Mouse (Mus musculus) midbrain, embryonic 16.5 days (tissue): ENCODE results near the gene Krtap9-1. TPM values are rescaled to one million over a fixed set of nuclear protein-coding genes. Genes with fewer than 3 reads are reported as not detected.
"Not testable (repeated sequence)": the region's sequence is repeated elsewhere in the genome, so short reads cannot be mapped to it uniquely, and the experiment has no call there.

ENCODE experiments used
- ATAC-seq: fragments of 200-750 bp; cut with Nextera tagmentation; 2 replicates; pipeline ENCODE4 v1.8.0; 2017; ENCODE audit warnings: moderate TSS enrichment
- H3K27ac ChIP-seq: fragments of 300-500 bp; sonication (generic); 2 replicates; pipeline ENCODE4 v1.5.1; 2014; ENCODE audit warnings: mild to moderate bottlenecking, low read length, mixed read lengths
- H3K27me3 ChIP-seq: fragments of 300-500 bp; sonication (generic); 2 replicates; pipeline ENCODE4 v1.6.1; 2014; ENCODE audit warnings: low read depth, low read length, mixed read lengths; ENCODE audit not compliant: control insufficient read depth, insufficient read depth
- H3K36me3 ChIP-seq: fragments of 300-500 bp; sonication (generic); 2 replicates; pipeline ENCODE4 v1.6.1; 2014; ENCODE audit warnings: mild to moderate bottlenecking, low read length, moderate library complexity, mixed read lengths; ENCODE audit not compliant: control insufficient read depth, insufficient read depth
- H3K4me1 ChIP-seq: fragments of 300-500 bp; sonication (generic); 2 replicates; pipeline ENCODE4 v1.6.1; 2014; ENCODE audit warnings: mild to moderate bottlenecking, low read length, mixed read lengths; ENCODE audit not compliant: control insufficient read depth, insufficient read depth
- H3K4me2 ChIP-seq: fragments of 300-500 bp; sonication (generic); 2 replicates; pipeline ENCODE4 v1.6.1; 2014; ENCODE audit warnings: mild to moderate bottlenecking, low read length, mixed read lengths
- H3K4me3 ChIP-seq: fragments of 300-500 bp; sonication (generic); 2 replicates; pipeline ENCODE4 v1.5.1; 2014; ENCODE audit warnings: low read depth, mild to moderate bottlenecking, low read length, moderate library complexity, mixed read lengths
- H3K9ac ChIP-seq: fragments of 300-500 bp; sonication (generic); 2 replicates; pipeline ENCODE4 v1.6.1; 2014; ENCODE audit warnings: low read depth, low read length, mixed read lengths
- H3K9me3 ChIP-seq: fragments of 300-500 bp; sonication (generic); replicated peaks from 2 replicates; pipeline ENCODE4 v1.6.1; 2014; ENCODE audit warnings: mild to moderate bottlenecking, low read length, mixed read lengths; ENCODE audit not compliant: control insufficient read depth, poor library complexity, severe bottlenecking
- WGBS: fragments of 180-500 bp; shearing (Covaris S2); extraction: QIAGEN DNeasy Blood & Tissue Kit; methylation state at CpG from one replicate; pipeline ENCODE4 v1.1.7; 2014; 5-methylcytosine and 5-hydroxymethylcytosine counted together
- polyA plus RNA-seq: library from polyadenylated mRNA; unstranded; fragments of >200 nt; fragmentation: Nextera tagmentation; extraction: Ambion mirVana; gene quantifications from 2 replicates; pipeline ENCODE4 v1.2.1, GENCODE M21; 2015

The Krtap9-1 gene
- polyA plus RNA-seq, 1 experiment from 2014 or later = not detected

- not testable (repeated sequence) for H3K4me3 ChIP-seq, H3K27ac ChIP-seq, H3K9me3 ChIP-seq, H3K4me1 ChIP-seq, H3K36me3 ChIP-seq, H3K4me2 ChIP-seq, H3K27me3 ChIP-seq, ATAC-seq, H3K9ac ChIP-seq
- 52% methylated on average over 1 of the region's 1 CpGs for WGBS
These were observed 5.7 kb downstream of the Krtap9-1 start, which contains the start of gene Gm11567 for GRCm38 (mm10) chr11:99878887-99879286. TSS of gene Gm11567 (plus strand) at chr11:99879187.

- Histone ChIP-seq H3K27ac (no peak within 1 kb of the TSS), H3K9ac (no peak within 1 kb of the TSS), H3K9me3 (no peaks in the 10 kb centered on the region), H3K27me3 (no peaks in the 10 kb centered on the region), H3K4me2 (no peak within 1 kb of the TSS), H3K36me3 (no peaks in the 10 kb centered on the region), H3K4me1 (no peaks in the 10 kb centered on the region), H3K4me3 (no peak within 1 kb of the TSS)
- ATAC-seq = no peak
- 86% methylated on average over 2 of the region's 2 CpGs for WGBS
These were observed 34.4 kb downstream of the Krtap9-1 start, which contains the start of gene Krtap31-1 for GRCm38 (mm10) chr11:99907620-99908019. TSS of gene Krtap31-1 (plus strand) at chr11:99907920.

- no peaks in the 10 kb centered on the region for H3K4me1 ChIP-seq
- no peaks in the 10 kb centered on the region for H3K36me3 ChIP-seq
- WGBS = 91% methylated on average over 3 of the region's 3 CpGs
- no peak within 1 kb of the TSS for H3K9ac ChIP-seq
- H3K9me3 ChIP-seq = no peaks in the 10 kb centered on the region
- H3K27me3 ChIP-seq = no peaks in the 10 kb centered on the region
- no peak for ATAC-seq
- H3K27ac ChIP-seq = no peak within 1 kb of the TSS
- H3K4me3 ChIP-seq = no peak within 1 kb of the TSS
- no peak within 1 kb of the TSS for H3K4me2 ChIP-seq
These were observed 41.3 kb downstream of the Krtap9-1 start, which contains the start of gene Gm11565 for GRCm38 (mm10) chr11:99914451-99914850. TSS of gene Gm11565 (plus strand) at chr11:99914751.

Other genes starting within 250 kb of the Krtap9-1 start
- gene Krtap4-1, start 245.2 kb upstream of the Krtap9-1 start, polyA plus RNA-seq = not detected in 2 replicates
- gene Krtap4-2, start 238.3 kb upstream of the Krtap9-1 start, polyA plus RNA-seq = 0.25 TPM in 1 of 2 replicates, not detected in the other
- gene Krtap4-7, start 229.3 kb upstream of the Krtap9-1 start, polyA plus RNA-seq = not detected in 2 replicates
- not detected in 2 replicates for gene Gm11555, start 223.2 kb upstream of the Krtap9-1 start, polyA plus RNA-seq
- not detected in 2 replicates for gene Gm11563, start 214.4 kb upstream of the Krtap9-1 start, polyA plus RNA-seq
- gene Krtap4-6, start 207.4 kb upstream of the Krtap9-1 start, polyA plus RNA-seq = not detected in 2 replicates
- not detected in 2 replicates for gene Gm14190, start 182.6 kb upstream of the Krtap9-1 start, polyA plus RNA-seq
- not detected in 2 replicates for gene Gm14180, start 139.1 kb upstream of the Krtap9-1 start, polyA plus RNA-seq
- gene Gm11595, start 100.5 kb upstream of the Krtap9-1 start, polyA plus RNA-seq = not detected in 2 replicates
- gene Krtap4-8, start 92.7 kb upstream of the Krtap9-1 start, polyA plus RNA-seq = not detected in 2 replicates
- gene Krtap4-9, start 88.2 kb upstream of the Krtap9-1 start, polyA plus RNA-seq = not detected in 2 replicates
- gene Gm11596, start 79.9 kb upstream of the Krtap9-1 start, polyA plus RNA-seq = not detected in 2 replicates
- gene Gm11569, start 74.5 kb upstream of the Krtap9-1 start, polyA plus RNA-seq = not detected in 2 replicates
- not detected in 2 replicates for gene Gm11554, start 68.9 kb upstream of the Krtap9-1 start, polyA plus RNA-seq
- gene Krtap4-13, start 63.5 kb upstream of the Krtap9-1 start, polyA plus RNA-seq = not detected in 2 replicates
- gene Gm11564, start 57.7 kb upstream of the Krtap9-1 start, polyA plus RNA-seq = not detected in 2 replicates
- not detected in 2 replicates for gene 2300003K06Rik, start 35.3 kb upstream of the Krtap9-1 start, polyA plus RNA-seq
- not detected in 2 replicates for gene Krtap4-16, start 21.8 kb upstream of the Krtap9-1 start, polyA plus RNA-seq
- gene Gm11568, start 15.5 kb upstream of the Krtap9-1 start, polyA plus RNA-seq = not detected in 2 replicates
- not detected in 2 replicates for gene Gm11559, start 8.9 kb upstream of the Krtap9-1 start, polyA plus RNA-seq
- not detected in 2 replicates for gene Gm11567, start 5.8 kb downstream of the Krtap9-1 start, polyA plus RNA-seq
- gene Krtap31-1, start 34.5 kb downstream of the Krtap9-1 start, polyA plus RNA-seq = not detected in 2 replicates
- not detected in 2 replicates for gene Gm11565, start 41.4 kb downstream of the Krtap9-1 start, polyA plus RNA-seq
- not detected in 2 replicates for gene Krtap31-2, start 62.9 kb downstream of the Krtap9-1 start, polyA plus RNA-seq
- gene Krtap9-5, start 75.1 kb downstream of the Krtap9-1 start, polyA plus RNA-seq = not detected in 2 replicates
- not detected in 2 replicates for gene Krtap29-1, start 105.7 kb downstream of the Krtap9-1 start, polyA plus RNA-seq
- gene Krtap16-1, start 113.2 kb downstream of the Krtap9-1 start, polyA plus RNA-seq = 0.17 TPM in 1 of 2 replicates, not detected in the other
- gene Krtap17-1, start 120.6 kb downstream of the Krtap9-1 start, polyA plus RNA-seq = 0.84 and 1.4 TPM in 2 replicates
- gene Krt33a, start 142.8 kb downstream of the Krtap9-1 start, polyA plus RNA-seq = not detected in 2 replicates
- gene Krt33b, start 156.5 kb downstream of the Krtap9-1 start, polyA plus RNA-seq = 0.11 TPM in 1 of 2 replicates, not detected in the other
- gene Krt34, start 168.2 kb downstream of the Krtap9-1 start, polyA plus RNA-seq = not detected in 2 replicates
- gene Krt31, start 177.2 kb downstream of the Krtap9-1 start, polyA plus RNA-seq = not detected in 2 replicates
- not detected in 2 replicates for gene Krt32, start 214.8 kb downstream of the Krtap9-1 start, polyA plus RNA-seq
- not detected in 2 replicates for gene Krt35, start 222.9 kb downstream of the Krtap9-1 start, polyA plus RNA-seq
- not detected in 2 replicates for gene Krt36, start 232.2 kb downstream of the Krtap9-1 start, polyA plus RNA-seq
- 0.11 TPM in 1 of 2 replicates, not detected in the other for gene Krt13, start 248.2 kb downstream of the Krtap9-1 start, polyA plus RNA-seq